Mouse (Mus musculus): Measurements from ENCODE around the gene Calml3. TPM values are rescaled to one million over a fixed set of nuclear protein-coding genes. Genes with fewer than 3 reads are reported as not detected.

Gene Calml3
- polyA plus RNA-seq, 1 experiment from 2014 or later, result 0.96 TPM

DNA sequence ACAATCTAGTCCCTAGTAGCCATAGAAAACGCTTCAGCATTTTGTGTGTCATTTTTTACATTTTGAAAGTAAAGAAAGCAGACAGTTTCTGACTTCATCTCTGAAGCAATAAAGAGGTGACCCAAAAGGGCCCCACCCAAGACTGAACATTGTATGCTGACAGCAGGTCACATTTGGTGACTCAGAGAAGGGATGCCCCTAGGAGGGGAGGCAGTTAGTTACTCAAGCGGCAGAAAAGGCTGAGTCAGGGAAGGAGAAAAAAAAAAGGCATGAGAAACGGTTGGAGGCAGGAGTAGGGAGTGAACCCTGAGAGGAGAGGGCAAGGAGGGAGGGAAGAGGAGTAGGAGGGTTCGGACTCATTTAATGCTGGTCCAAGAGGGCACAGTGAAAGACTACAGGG, 18.0 kb upstream of the Calml3 start:
- Histone ChIP-seq H3K9me3 (ENCODE audit: control insufficient read depth, low read length) (no peaks in the 10 kb centered on the region), H3K4me3 (ENCODE audit: low read depth, low read length) (no peak overlapping the region), H3K4me2 (ENCODE audit: low read depth, severe bottlenecking) (no peak overlapping the region), H3K36me3 (ENCODE audit: control insufficient read depth, insufficient read depth, low read length) (no peaks in the 10 kb centered on the region), H3K4me1 (ENCODE audit: control insufficient read depth, insufficient read depth, low read length) (no peaks in the 10 kb centered on the region), H3K27ac (replicated peaks; ENCODE audit: low read depth, low read length) (no peak overlapping the region), H3K27me3 (ENCODE audit: control insufficient read depth, insufficient read depth, low read length) (no peaks in the 10 kb centered on the region), H3K9ac (ENCODE audit: low read length) (no peak overlapping the region)
- 68% methylated on average over 4 of the region's 4 CpGs for WGBS
- ATAC-seq (ENCODE audit: insufficient number of reproducible peaks, low FRiP score, low TSS enrichment, low read depth) (no peak), DNase-seq (ENCODE audit: low spot score) (no peak)

DNA sequence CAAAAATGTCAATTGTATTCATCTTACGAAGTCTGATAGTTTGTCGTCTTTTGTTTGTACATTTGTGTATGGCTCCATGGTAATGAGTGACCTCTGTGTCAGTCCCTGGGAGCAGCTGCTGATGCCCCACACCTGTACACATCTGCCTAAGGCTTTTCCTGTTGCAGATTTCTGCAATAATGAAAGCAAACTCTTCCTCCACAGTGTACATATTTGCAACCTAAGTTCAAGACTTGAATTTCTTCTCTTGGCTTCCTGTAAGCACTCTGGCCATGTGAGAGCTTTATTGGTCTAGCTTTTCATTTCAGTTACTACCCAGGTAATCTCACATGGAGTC, 14.6 kb upstream of the Calml3 start:
- no peak for DNase-seq (ENCODE audit: low spot score)
- 95% methylated on average over 2 of the region's 2 CpGs for WGBS
- no peak overlapping the region for H3K9ac ChIP-seq (ENCODE audit: low read length)
- no peaks in the 10 kb centered on the region for H3K9me3 ChIP-seq (ENCODE audit: control insufficient read depth, low read length)
- H3K27me3 ChIP-seq (ENCODE audit: control insufficient read depth, insufficient read depth, low read length), result no peaks in the 10 kb centered on the region
- H3K27ac ChIP-seq (replicated peaks; ENCODE audit: low read depth, low read length), result no peak overlapping the region
- H3K4me1 ChIP-seq (ENCODE audit: control insufficient read depth, insufficient read depth, low read length), result no peaks in the 10 kb centered on the region
- no peaks in the 10 kb centered on the region for H3K36me3 ChIP-seq (ENCODE audit: control insufficient read depth, insufficient read depth, low read length)
- no peak overlapping the region for H3K4me2 ChIP-seq (ENCODE audit: low read depth, severe bottlenecking)
- no peak for ATAC-seq (ENCODE audit: insufficient number of reproducible peaks, low FRiP score, low TSS enrichment, low read depth)
- no peak overlapping the region for H3K4me3 ChIP-seq (ENCODE audit: low read depth, low read length)

DNA sequence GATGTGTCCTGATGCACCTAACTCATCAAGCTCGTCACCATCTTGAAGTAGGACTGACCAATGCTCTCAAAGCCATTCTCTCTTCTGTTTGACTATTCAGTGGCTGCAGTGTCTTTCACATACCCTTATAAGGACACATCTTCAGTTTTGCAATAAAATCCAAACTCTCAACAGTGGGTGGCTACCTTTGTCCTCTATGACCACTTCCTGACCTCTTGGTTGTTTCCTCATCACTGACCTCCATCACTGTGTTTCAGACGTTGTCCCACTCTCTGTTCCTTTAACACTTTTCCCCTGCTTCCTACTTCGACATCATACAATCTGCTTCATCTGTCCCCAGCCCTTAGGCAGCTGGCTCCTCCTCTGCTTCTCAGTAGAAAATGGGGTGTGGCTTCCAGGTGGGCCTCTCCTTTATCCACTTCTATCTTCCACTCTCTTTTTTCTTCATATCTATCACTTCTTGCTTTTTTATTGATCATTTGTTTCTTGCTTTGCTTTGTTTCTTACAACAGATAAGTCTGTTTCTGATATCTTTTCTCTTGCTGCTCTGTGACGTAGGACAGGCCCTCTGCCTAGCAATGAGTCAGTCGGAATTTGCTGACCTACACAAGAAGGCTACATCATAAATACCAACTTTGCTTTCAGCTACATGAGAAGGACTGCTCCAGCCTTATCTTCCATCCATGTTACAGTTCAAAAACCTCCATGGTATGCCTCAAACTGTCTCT, 14.1 kb upstream of the Calml3 start:
- no peak for ATAC-seq (ENCODE audit: insufficient number of reproducible peaks, low FRiP score, low TSS enrichment, low read depth)
- Histone ChIP-seq H3K4me1 (ENCODE audit: control insufficient read depth, insufficient read depth, low read length) (no peaks in the 10 kb centered on the region), H3K27ac (replicated peaks; ENCODE audit: low read depth, low read length) (no peak overlapping the region), H3K9ac (ENCODE audit: low read length) (no peak overlapping the region), H3K27me3 (ENCODE audit: control insufficient read depth, insufficient read depth, low read length) (no peaks in the 10 kb centered on the region), H3K36me3 (ENCODE audit: control insufficient read depth, insufficient read depth, low read length) (no peaks in the 10 kb centered on the region), H3K9me3 (ENCODE audit: control insufficient read depth, low read length) (no peaks in the 10 kb centered on the region), H3K4me2 (ENCODE audit: low read depth, severe bottlenecking) (no peak overlapping the region), H3K4me3 (ENCODE audit: low read depth, low read length) (no peak overlapping the region)
- DNase-seq (ENCODE audit: low spot score), result no peak
- WGBS, result 80% methylated on average over 5 of the region's 5 CpGs

DNA sequence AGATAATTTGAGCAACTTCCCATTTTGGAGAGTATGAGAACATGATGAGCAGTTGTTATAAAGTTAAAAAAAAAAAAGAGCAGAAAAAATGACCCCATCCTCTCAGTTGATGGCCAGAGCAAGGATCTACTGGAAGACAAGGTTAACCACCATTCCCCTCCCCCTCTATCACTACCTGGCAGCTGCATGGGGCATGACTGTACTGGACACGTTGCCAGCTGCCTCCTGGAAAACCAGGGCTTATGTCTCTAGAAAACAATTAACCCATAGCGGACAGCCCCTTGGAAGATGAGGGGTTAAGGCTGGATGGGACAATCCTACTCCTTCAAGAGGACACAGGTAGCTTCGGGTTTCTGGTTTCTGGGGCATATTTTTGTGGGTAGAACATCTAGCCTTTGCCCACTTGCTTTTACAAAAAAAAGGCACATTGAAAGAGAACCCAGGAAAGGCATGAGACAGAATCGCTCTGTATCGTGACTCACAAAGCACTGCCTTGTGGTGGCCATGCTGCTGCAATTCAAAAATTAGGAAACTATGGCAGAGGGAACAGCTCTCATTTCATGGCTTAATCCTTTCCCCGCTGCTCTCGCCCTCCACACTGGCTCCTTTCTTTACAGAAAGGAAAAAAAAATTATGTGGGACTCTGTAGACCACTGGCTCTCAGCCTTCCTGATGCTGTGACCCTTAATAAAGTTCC, 3.2 kb upstream of the Calml3 start:
- no peaks in the 10 kb centered on the region for H3K27me3 ChIP-seq (ENCODE audit: control insufficient read depth, insufficient read depth, low read length)
- no peaks in the 10 kb centered on the region for H3K9me3 ChIP-seq (ENCODE audit: control insufficient read depth, low read length)
- DNase-seq (ENCODE audit: low spot score), result no peak
- ATAC-seq (ENCODE audit: insufficient number of reproducible peaks, low FRiP score, low TSS enrichment, low read depth), result no peak
- H3K4me3 ChIP-seq (ENCODE audit: low read depth, low read length), result no peak overlapping the region
- H3K9ac ChIP-seq (ENCODE audit: low read length), result no peak overlapping the region
- 79% methylated on average over 7 of the region's 7 CpGs for WGBS
- no peaks in the 10 kb centered on the region for H3K4me1 ChIP-seq (ENCODE audit: control insufficient read depth, insufficient read depth, low read length)
- no peaks in the 10 kb centered on the region for H3K36me3 ChIP-seq (ENCODE audit: control insufficient read depth, insufficient read depth, low read length)
- no peak overlapping the region for H3K4me2 ChIP-seq (ENCODE audit: low read depth, severe bottlenecking)
- no peak overlapping the region for H3K27ac ChIP-seq (replicated peaks; ENCODE audit: low read depth, low read length)

DNA sequence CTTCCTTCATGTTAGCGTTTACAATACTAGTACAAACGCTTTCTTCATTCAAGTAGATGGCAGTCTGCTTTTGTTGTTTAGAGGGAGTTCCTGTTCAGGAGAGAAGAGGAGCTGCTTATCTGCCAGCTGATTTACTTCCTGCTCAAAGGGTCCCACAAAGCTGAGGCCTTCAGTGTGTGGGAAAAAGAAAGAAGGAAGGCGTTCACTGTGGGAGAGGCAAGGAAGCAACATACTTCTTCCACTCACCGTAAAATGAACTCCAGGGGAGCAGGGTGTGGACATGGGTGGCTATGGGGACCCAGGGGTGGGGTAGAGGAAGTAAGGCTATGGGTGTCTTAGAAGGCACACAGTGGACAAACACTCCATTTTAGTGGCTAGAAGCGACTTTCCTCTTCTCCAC, 1.5 kb upstream of the Calml3 start:
- Histone ChIP-seq H3K4me3 (ENCODE audit: low read depth, low read length) (no peak overlapping the region), H3K4me1 (ENCODE audit: control insufficient read depth, insufficient read depth, low read length) (no peaks in the 10 kb centered on the region), H3K9ac (ENCODE audit: low read length) (no peak overlapping the region), H3K9me3 (ENCODE audit: control insufficient read depth, low read length) (no peaks in the 10 kb centered on the region), H3K27ac (replicated peaks; ENCODE audit: low read depth, low read length) (no peak overlapping the region), H3K36me3 (ENCODE audit: control insufficient read depth, insufficient read depth, low read length) (no peaks in the 10 kb centered on the region), H3K27me3 (ENCODE audit: control insufficient read depth, insufficient read depth, low read length) (no peaks in the 10 kb centered on the region), H3K4me2 (ENCODE audit: low read depth, severe bottlenecking) (no peak overlapping the region)
- ATAC-seq (ENCODE audit: insufficient number of reproducible peaks, low FRiP score, low TSS enrichment, low read depth) (no peak), DNase-seq (ENCODE audit: low spot score) (no peak)
- WGBS, result 80% methylated on average over 5 of the region's 5 CpGs

DNA sequence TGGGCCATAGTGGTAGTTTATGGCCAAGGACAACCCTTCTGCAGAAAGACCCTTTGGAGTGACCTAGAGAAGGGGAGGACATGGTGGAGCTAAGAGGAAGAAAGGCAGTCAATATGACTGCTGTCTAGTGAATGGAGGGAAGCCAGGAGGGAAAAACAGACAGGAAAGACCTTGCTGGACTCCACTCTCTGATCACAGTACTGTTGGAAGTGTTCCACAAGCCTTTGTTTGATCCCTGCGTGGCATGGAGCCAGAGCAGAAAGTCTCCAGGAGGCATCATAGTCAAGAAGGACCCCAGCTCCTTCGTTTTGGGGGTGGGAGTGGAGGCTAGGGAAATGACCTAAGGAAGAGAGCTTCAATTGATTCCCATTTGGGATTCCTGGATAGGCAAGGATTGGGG, 1.0 kb upstream of the Calml3 start:
- Histone ChIP-seq H3K4me2 (ENCODE audit: low read depth, severe bottlenecking) (no peak overlapping the region), H3K36me3 (ENCODE audit: control insufficient read depth, insufficient read depth, low read length) (no peaks in the 10 kb centered on the region), H3K27me3 (ENCODE audit: control insufficient read depth, insufficient read depth, low read length) (no peaks in the 10 kb centered on the region), H3K4me1 (ENCODE audit: control insufficient read depth, insufficient read depth, low read length) (no peaks in the 10 kb centered on the region), H3K4me3 (ENCODE audit: low read depth, low read length) (no peak overlapping the region), H3K27ac (replicated peaks; ENCODE audit: low read depth, low read length) (no peak overlapping the region), H3K9me3 (ENCODE audit: control insufficient read depth, low read length) (no peaks in the 10 kb centered on the region), H3K9ac (ENCODE audit: low read length) (no peak overlapping the region)
- DNase-seq (ENCODE audit: low spot score) (no peak), ATAC-seq (ENCODE audit: insufficient number of reproducible peaks, low FRiP score, low TSS enrichment, low read depth) (no peak)
- 77% methylated on average over 2 of the region's 2 CpGs for WGBS

DNA sequence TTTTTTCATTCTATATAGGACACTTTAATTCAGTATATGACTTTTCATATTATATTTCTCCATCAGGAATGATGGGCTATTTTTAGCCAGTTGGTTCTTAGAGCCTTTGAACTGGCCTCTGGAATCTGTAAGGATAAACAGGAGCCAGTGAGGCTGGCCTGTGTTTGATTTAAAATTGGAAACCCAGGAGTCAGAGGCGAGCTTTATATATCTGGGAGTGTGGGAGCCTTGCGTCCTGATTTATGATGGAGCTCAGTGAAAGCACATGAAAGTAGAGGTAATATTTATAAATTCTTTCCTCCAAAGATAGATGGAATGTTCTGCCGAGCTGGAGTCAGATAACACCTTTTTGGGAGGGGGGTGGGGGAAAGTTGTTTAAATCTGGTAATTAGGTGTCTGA, 4.7 kb downstream of the Calml3 start:
- ATAC-seq (ENCODE audit: insufficient number of reproducible peaks, low FRiP score, low TSS enrichment, low read depth) (no peak), DNase-seq (ENCODE audit: low spot score) (peak; percentile 23)
- Histone ChIP-seq H3K27ac (replicated peaks; ENCODE audit: low read depth, low read length) (no peak overlapping the region), H3K9me3 (ENCODE audit: control insufficient read depth, low read length) (no peaks in the 10 kb centered on the region), H3K4me3 (ENCODE audit: low read depth, low read length) (no peak overlapping the region), H3K27me3 (ENCODE audit: control insufficient read depth, insufficient read depth, low read length) (no peaks in the 10 kb centered on the region), H3K4me1 (ENCODE audit: control insufficient read depth, insufficient read depth, low read length) (no peaks in the 10 kb centered on the region), H3K9ac (ENCODE audit: low read length) (no peak overlapping the region), H3K4me2 (ENCODE audit: low read depth, severe bottlenecking) (no peak overlapping the region), H3K36me3 (ENCODE audit: control insufficient read depth, insufficient read depth, low read length) (no peaks in the 10 kb centered on the region)
- 16% methylated on average over 3 of the region's 3 CpGs for WGBS

DNA sequence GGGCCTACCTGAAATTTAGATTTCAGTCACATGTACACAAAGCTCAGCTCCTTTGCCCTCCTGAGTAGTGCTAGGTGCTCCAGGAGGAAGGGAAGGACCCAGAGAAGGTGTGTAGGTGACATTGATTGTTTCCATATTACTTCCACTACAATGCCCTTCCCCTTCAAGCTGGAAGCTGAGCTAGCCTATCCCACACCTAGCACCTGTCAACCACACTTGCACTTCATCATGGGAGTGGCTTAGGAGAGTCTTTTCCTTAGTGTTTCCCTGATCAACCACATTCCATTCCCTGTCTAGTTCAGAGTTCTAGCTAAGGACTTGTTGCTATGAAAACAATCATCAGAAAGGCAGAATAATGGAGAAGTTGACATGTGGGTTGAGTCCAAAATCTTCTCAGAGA, 5.4 kb downstream of the Calml3 start:
- Histone ChIP-seq H3K9ac (ENCODE audit: low read length) (no peak overlapping the region), H3K27me3 (ENCODE audit: control insufficient read depth, insufficient read depth, low read length) (no peaks in the 10 kb centered on the region), H3K9me3 (ENCODE audit: control insufficient read depth, low read length) (no peaks in the 10 kb centered on the region), H3K4me3 (ENCODE audit: low read depth, low read length) (no peak overlapping the region), H3K4me2 (ENCODE audit: low read depth, severe bottlenecking) (no peak overlapping the region), H3K36me3 (ENCODE audit: control insufficient read depth, insufficient read depth, low read length) (no peaks in the 10 kb centered on the region), H3K27ac (replicated peaks; ENCODE audit: low read depth, low read length) (no peak overlapping the region), H3K4me1 (ENCODE audit: control insufficient read depth, insufficient read depth, low read length) (no peaks in the 10 kb centered on the region)
- DNase-seq (ENCODE audit: low spot score) (no peak), ATAC-seq (ENCODE audit: insufficient number of reproducible peaks, low FRiP score, low TSS enrichment, low read depth) (no peak)

DNA sequence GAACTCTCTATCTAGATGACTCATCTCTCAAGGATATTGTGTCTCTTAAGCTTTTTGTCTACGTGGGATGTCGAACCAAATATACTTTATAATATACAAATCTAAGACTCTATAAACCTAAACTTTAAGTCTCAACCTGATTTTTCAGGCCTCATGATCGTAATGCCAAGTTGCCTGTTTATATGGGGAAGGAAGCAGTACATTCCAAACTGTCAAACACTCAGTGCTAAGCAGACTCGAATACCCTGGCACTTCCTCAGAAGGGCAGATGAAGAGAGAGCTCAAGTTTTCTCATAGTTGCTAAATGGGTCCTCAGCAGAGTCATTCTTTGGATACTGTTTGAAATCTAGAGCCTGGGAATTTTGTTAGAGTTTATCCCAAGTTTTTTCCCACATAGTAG, 7.5 kb downstream of the Calml3 start:
- no peaks in the 10 kb centered on the region for H3K36me3 ChIP-seq (ENCODE audit: control insufficient read depth, insufficient read depth, low read length)
- no peak overlapping the region for H3K27ac ChIP-seq (replicated peaks; ENCODE audit: low read depth, low read length)
- 88% methylated on average over 4 of the region's 4 CpGs for WGBS
- H3K27me3 ChIP-seq (ENCODE audit: control insufficient read depth, insufficient read depth, low read length), result no peaks in the 10 kb centered on the region
- no peaks in the 10 kb centered on the region for H3K4me1 ChIP-seq (ENCODE audit: control insufficient read depth, insufficient read depth, low read length)
- DNase-seq (ENCODE audit: low spot score), result no peak
- ATAC-seq (ENCODE audit: insufficient number of reproducible peaks, low FRiP score, low TSS enrichment, low read depth), result no peak
- H3K4me3 ChIP-seq (ENCODE audit: low read depth, low read length), result no peak overlapping the region
- H3K4me2 ChIP-seq (ENCODE audit: low read depth, severe bottlenecking), result no peak overlapping the region
- H3K9ac ChIP-seq (ENCODE audit: low read length), result no peak overlapping the region
- H3K9me3 ChIP-seq (ENCODE audit: control insufficient read depth, low read length), result no peaks in the 10 kb centered on the region
